Mouse (Mus musculus): Measurements from ENCODE around the gene Ahcyl1.
A peak's percentile ranks its signal among the peaks of the same experiment; 100 is the strongest.
"Not testable (repeated sequence)": the region's sequence is repeated elsewhere in the genome, so short reads cannot be mapped to it uniquely, and the experiment has no call there.

The Ahcyl1 gene

GRCm38 (mm10) chr3:107655491-107655890 lies 40.9 kb downstream of the Ahcyl1 start:
- DNase-seq (ENCODE audit: low read depth, low spot score), result no peak

- DNase-seq (ENCODE audit: low read depth, low spot score), result no peak
Observed at GRCm38 (mm10) chr3:107654861-107655260, 41.5 kb downstream of the Ahcyl1 start.

GRCm38 (mm10) chr3:107652968-107653367 lies 43.4 kb downstream of the Ahcyl1 start:
- no peak for DNase-seq (ENCODE audit: low read depth, low spot score)

- DNase-seq (ENCODE audit: low read depth, low spot score), result not testable (repeated sequence)
Observed at GRCm38 (mm10) chr3:107650276-107650675, 46.1 kb downstream of the Ahcyl1 start.

- DNase-seq (ENCODE audit: low read depth, low spot score), result no peak
Observed at GRCm38 (mm10) chr3:107646947-107647346, 49.4 kb downstream of the Ahcyl1 start.

- DNase-seq (ENCODE audit: low read depth, low spot score), result no peak
Observed at GRCm38 (mm10) chr3:107637606-107638172, 58.7 kb downstream of the Ahcyl1 start.

GRCm38 (mm10) chr3:107636236-107636635 lies 60.1 kb downstream of the Ahcyl1 start:
- DNase-seq (ENCODE audit: low read depth, low spot score), result no peak

- no peak for DNase-seq (ENCODE audit: low read depth, low spot score)
Observed at GRCm38 (mm10) chr3:107635836-107636235, 60.5 kb downstream of the Ahcyl1 start.

- DNase-seq (ENCODE audit: low read depth, low spot score), result no peak
Observed at GRCm38 (mm10) chr3:107633906-107634305, 62.5 kb downstream of the Ahcyl1 start.

- no peak for DNase-seq (ENCODE audit: low read depth, low spot score)
Observed at GRCm38 (mm10) chr3:107632786-107633185, 63.6 kb downstream of the Ahcyl1 start.

GRCm38 (mm10) chr3:107631523-107631958 lies 64.8 kb downstream of the Ahcyl1 start, which contains the start of gene Strip1:
Strip1 (minus strand) TSS chr3:107631694.
- DNase-seq (ENCODE audit: low read depth, low spot score), result peak; percentile 87

- no peak for DNase-seq (ENCODE audit: low read depth, low spot score)
Observed at GRCm38 (mm10) chr3:107630682-107631522, 65.5 kb downstream of the Ahcyl1 start, which contains the start of gene Gm10961. Gm10961 (plus strand) TSS chr3:107631322.

GRCm38 (mm10) chr3:107629411-107629810 lies 66.9 kb downstream of the Ahcyl1 start:
- no peak for DNase-seq (ENCODE audit: low read depth, low spot score)

- DNase-seq (ENCODE audit: low read depth, low spot score), result no peak
Observed at GRCm38 (mm10) chr3:107628551-107628950, 67.8 kb downstream of the Ahcyl1 start.

- no peak for DNase-seq (ENCODE audit: low read depth, low spot score)
Observed at GRCm38 (mm10) chr3:107627641-107628040, 68.7 kb downstream of the Ahcyl1 start.

- no peak for DNase-seq (ENCODE audit: low read depth, low spot score)
Observed at GRCm38 (mm10) chr3:107626751-107627150, 69.6 kb downstream of the Ahcyl1 start.

- no peak for DNase-seq (ENCODE audit: low read depth, low spot score)
Observed at GRCm38 (mm10) chr3:107625536-107625935, 70.8 kb downstream of the Ahcyl1 start.

- DNase-seq (ENCODE audit: low read depth, low spot score), result no peak
Observed at GRCm38 (mm10) chr3:107624424-107624823, 71.9 kb downstream of the Ahcyl1 start.

GRCm38 (mm10) chr3:107622537-107622936 lies 73.8 kb downstream of the Ahcyl1 start:
- no peak for DNase-seq (ENCODE audit: low read depth, low spot score)

GRCm38 (mm10) chr3:107621286-107622075 lies 74.9 kb downstream of the Ahcyl1 start:
- no peak for DNase-seq (ENCODE audit: low read depth, low spot score)

GRCm38 (mm10) chr3:107619911-107620310 lies 76.4 kb downstream of the Ahcyl1 start:
- DNase-seq (ENCODE audit: low read depth, low spot score), result no peak

GRCm38 (mm10) chr3:107617800-107618199 lies 78.6 kb downstream of the Ahcyl1 start:
- no peak for DNase-seq (ENCODE audit: low read depth, low spot score)
